Mouse (Mus musculus): ENCODE measurements around the gene Gga1. TPM values are rescaled to one million over a fixed set of nuclear protein-coding genes. Genes with fewer than 3 reads are reported as not detected.

The Gga1 gene
- total and polyA plus RNA-seq, 2 experiments from 2014 or later: 40.0 to 41.2 TPM

GRCm38 (mm10) chr15:78908399-78908798, 31.4 kb downstream of the Gga1 start:
- Histone ChIP-seq H3K9me3 (ENCODE audit: low read length) (no peaks in the 10 kb centered on the region), H3K9ac (replicated peaks; ENCODE audit: low read length) (no peak overlapping the region), H3K27ac (no peak overlapping the region), H3K27me3 (ENCODE audit: insufficient read depth, low read length) (no peaks in the 10 kb centered on the region), H3K36me3 (ENCODE audit: insufficient read depth, low read length) (no peaks in the 10 kb centered on the region; the same call in 1 of the 2 replicates), H3K4me1 (ENCODE audit: insufficient read depth, low read length) (0 out of 2 replicates have a peak, but pooled peaks cover 3% of the 10 kb centered on the region), H3K4me2 (ENCODE audit: low read depth, low read length) (no peak overlapping the region), H3K4me3 (ENCODE audit: low read length) (no peak overlapping the region)
- ATAC-seq (no peak), DNase-seq (ENCODE audit: low spot score) (no peak)
- WGBS: 89% methylated on average over 7 of the region's 7 CpGs
- TF ChIP-seq CTCF (IDR thresholded peaks at IDR 0.05; ENCODE audit: low read depth): no peak

GRCm38 (mm10) chr15:78908982-78909381, 32.0 kb downstream of the Gga1 start:
- Histone ChIP-seq H3K4me1 (ENCODE audit: insufficient read depth, low read length) (0 out of 2 replicates have a peak, but pooled peaks cover 3% of the 10 kb centered on the region), H3K9me3 (ENCODE audit: low read length) (no peaks in the 10 kb centered on the region), H3K4me2 (ENCODE audit: low read depth, low read length) (no peak overlapping the region), H3K4me3 (ENCODE audit: low read length) (no peak overlapping the region), H3K27ac (no peak overlapping the region), H3K36me3 (ENCODE audit: insufficient read depth, low read length) (no peaks in the 10 kb centered on the region; the same call in 1 of the 2 replicates), H3K9ac (replicated peaks; ENCODE audit: low read length) (no peak overlapping the region), H3K27me3 (ENCODE audit: insufficient read depth, low read length) (no peaks in the 10 kb centered on the region)
- DNase-seq (ENCODE audit: low spot score) (no peak), ATAC-seq (no peak)
- no peak for TF ChIP-seq CTCF (IDR thresholded peaks at IDR 0.05; ENCODE audit: low read depth)
- WGBS: 91% methylated on average over 8 of the region's 8 CpGs

DNA sequence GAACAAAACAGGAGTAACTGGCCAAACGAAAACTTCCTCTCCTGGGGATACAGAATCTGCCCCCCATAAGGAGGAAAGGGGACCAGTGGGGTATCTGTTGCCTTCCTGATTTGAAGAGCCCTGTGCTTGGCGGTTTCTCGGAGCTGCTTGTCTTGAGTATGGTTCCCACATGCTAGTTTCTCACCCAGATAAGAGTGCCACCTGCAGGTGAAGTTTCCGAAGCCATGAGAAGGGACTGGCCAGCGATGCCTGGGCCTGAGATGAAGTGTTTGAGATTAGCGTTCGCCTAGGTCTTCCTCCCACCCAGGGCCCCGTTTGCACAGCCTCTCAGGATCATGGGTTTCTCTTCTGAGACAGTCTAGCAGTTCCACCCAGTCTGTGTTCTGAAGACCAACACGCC, 35.0 kb downstream of the Gga1 start:
- DNase-seq (ENCODE audit: low spot score): peak; percentile 65
- H3K9ac ChIP-seq (replicated peaks; ENCODE audit: low read length): no peak overlapping the region; the same call in 1 of the 2 replicates

GRCm38 (mm10) chr15:78913632-78914090, 36.7 kb downstream of the Gga1 start, which contains the start of gene Pdxp:
Pdxp (plus strand) TSS chr15:78913919.
- H3K27ac ChIP-seq: peak within 1 kb of the TSS; percentile 98
- peaks cover 20% of the 10 kb centered on the region for H3K4me1 ChIP-seq (ENCODE audit: insufficient read depth, low read length)
- TF ChIP-seq CTCF (IDR thresholded peaks at IDR 0.05; ENCODE audit: low read depth): no peak
- no peaks in the 10 kb centered on the region for H3K9me3 ChIP-seq (ENCODE audit: low read length)
- DNase-seq (ENCODE audit: low spot score) (peak; percentile 99), ATAC-seq (peak; percentile 95)
- H3K4me2 ChIP-seq (ENCODE audit: low read depth, low read length): peak within 1 kb of the TSS; percentile 86
- under 1% methylated on average over 51 of the region's 51 CpGs for WGBS
- peak within 1 kb of the TSS; percentile 86 for H3K9ac ChIP-seq (replicated peaks; ENCODE audit: low read length)
- H3K27me3 ChIP-seq (ENCODE audit: insufficient read depth, low read length): no peaks in the 10 kb centered on the region
- no peaks in the 10 kb centered on the region; the same call in 1 of the 2 replicates for H3K36me3 ChIP-seq (ENCODE audit: insufficient read depth, low read length)
- peak within 1 kb of the TSS; percentile 71 for H3K4me3 ChIP-seq (ENCODE audit: low read length)

More for the DNA sequence above, 35.0 kb downstream of the Gga1 start:
- H3K4me2 ChIP-seq (ENCODE audit: low read depth, low read length): no peak overlapping the region
- no peaks in the 10 kb centered on the region for H3K27me3 ChIP-seq (ENCODE audit: insufficient read depth, low read length)
- ATAC-seq: no peak
- H3K4me1 ChIP-seq (ENCODE audit: insufficient read depth, low read length): peaks cover 20% of the 10 kb centered on the region
- TF ChIP-seq CTCF (IDR thresholded peaks at IDR 0.05; ENCODE audit: low read depth): peak; percentile 73
- H3K27ac ChIP-seq: no peak overlapping the region
- no peaks in the 10 kb centered on the region for H3K9me3 ChIP-seq (ENCODE audit: low read length)
- no peaks in the 10 kb centered on the region; the same call in 1 of the 2 replicates for H3K36me3 ChIP-seq (ENCODE audit: insufficient read depth, low read length)
- 33% methylated on average over 9 of the region's 9 CpGs for WGBS
- H3K4me3 ChIP-seq (ENCODE audit: low read length): no peak overlapping the region

DNA sequence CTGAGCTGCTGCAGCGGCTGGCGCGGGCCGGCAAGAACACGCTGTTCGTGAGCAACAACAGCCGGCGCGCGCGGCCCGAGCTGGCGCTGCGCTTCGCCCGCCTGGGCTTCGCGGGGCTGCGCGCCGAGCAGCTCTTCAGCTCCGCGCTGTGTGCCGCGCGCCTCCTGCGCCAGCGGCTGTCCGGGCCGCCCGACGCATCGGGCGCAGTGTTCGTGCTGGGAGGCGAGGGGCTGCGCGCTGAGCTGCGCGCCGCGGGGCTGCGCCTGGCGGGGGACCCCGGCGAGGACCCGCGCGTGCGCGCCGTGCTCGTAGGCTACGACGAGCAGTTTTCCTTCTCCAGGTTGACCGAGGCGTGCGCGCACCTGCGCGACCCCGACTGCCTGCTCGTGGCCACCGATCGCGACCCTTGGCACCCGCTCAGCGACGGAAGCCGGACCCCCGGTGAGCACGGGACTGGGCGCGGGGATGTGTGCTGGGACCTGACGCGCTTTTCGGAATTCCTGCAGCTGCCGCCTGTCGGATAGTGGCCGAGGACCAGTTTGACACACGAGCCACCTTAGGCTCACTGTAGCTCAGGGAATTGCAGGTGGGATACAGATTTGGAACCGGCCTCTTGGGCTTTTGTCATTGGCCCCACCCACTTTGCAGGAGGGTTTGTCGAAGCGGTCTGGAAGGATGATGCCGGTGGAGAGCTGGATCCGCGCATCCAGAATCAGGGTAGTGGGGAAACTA, 37.3 kb downstream of the Gga1 start:
- Histone ChIP-seq H3K27me3 (ENCODE audit: insufficient read depth, low read length) (no peaks in the 10 kb centered on the region), H3K4me3 (ENCODE audit: low read length) (peak overlapping the region; percentile 71), H3K9ac (replicated peaks; ENCODE audit: low read length) (peak overlapping the region; percentile 86), H3K4me2 (ENCODE audit: low read depth, low read length) (peak overlapping the region; percentile 86), H3K9me3 (ENCODE audit: low read length) (no peaks in the 10 kb centered on the region), H3K36me3 (ENCODE audit: insufficient read depth, low read length) (peaks cover 4% of the 10 kb centered on the region; the same call in 1 of the 2 replicates), H3K4me1 (ENCODE audit: insufficient read depth, low read length) (peaks cover 20% of the 10 kb centered on the region), H3K27ac (peak overlapping the region; percentile 98)
- ATAC-seq: peak; percentile 72
- TF ChIP-seq CTCF (IDR thresholded peaks at IDR 0.05; ENCODE audit: low read depth): no peak; the same call in none of the 2 replicates
- under 1% methylated on average over 85 of the region's 87 CpGs for WGBS
- DNase-seq (ENCODE audit: low spot score): peak; percentile 80

- H3K4me3 ChIP-seq (ENCODE audit: low read length): peak overlapping the region; percentile 71
- TF ChIP-seq CTCF (IDR thresholded peaks at IDR 0.05; ENCODE audit: low read depth): no peak
- ATAC-seq: no peak
- no peaks in the 10 kb centered on the region for H3K27me3 ChIP-seq (ENCODE audit: insufficient read depth, low read length)
- no peaks in the 10 kb centered on the region for H3K9me3 ChIP-seq (ENCODE audit: low read length)
- H3K4me1 ChIP-seq (ENCODE audit: insufficient read depth, low read length): peaks cover 20% of the 10 kb centered on the region
- H3K9ac ChIP-seq (replicated peaks; ENCODE audit: low read length): peak overlapping the region; percentile 86
- no peak for DNase-seq (ENCODE audit: low spot score)
- H3K36me3 ChIP-seq (ENCODE audit: insufficient read depth, low read length): peaks cover 8% of the 10 kb centered on the region; the same call in 1 of the 2 replicates
- 51% methylated on average over 8 of the region's 8 CpGs for WGBS
- H3K27ac ChIP-seq: peak overlapping the region; percentile 98; the same call in 1 of the 2 replicates
- H3K4me2 ChIP-seq (ENCODE audit: low read depth, low read length): peak overlapping the region; percentile 86
These were observed 38.1 kb downstream of the Gga1 start for GRCm38 (mm10) chr15:78914823-78915659.

Data from hindbrain, postnatal 0 days (tissue).